Mouse (Mus musculus) neural tube, embryonic 15.5 days (tissue): ENCODE results near the gene Katnbl1. TPM values are rescaled to one million over a fixed set of nuclear protein-coding genes. Genes with fewer than 3 reads are reported as not detected.
"Not testable (repeated sequence)": the region's sequence is repeated elsewhere in the genome, so short reads cannot be mapped to it uniquely, and the experiment has no call there.

Source experiments
- ATAC-seq: fragments of 200-750 bp; cut with Nextera tagmentation; 2 replicates; pipeline ENCODE4 v1.8.0; 2017; ENCODE audit warnings: mild to moderate bottlenecking, moderate TSS enrichment, moderate library complexity; ENCODE audit not compliant: low FRiP score
- H3K27ac ChIP-seq: fragments of 300-500 bp; sonication (generic); replicated peaks from 2 replicates; pipeline ENCODE4 v1.5.1; 2015; ENCODE audit warnings: mild to moderate bottlenecking, inconsistent platforms
- H3K27me3 ChIP-seq: fragments of 300-500 bp; sonication (generic); replicated peaks from 2 replicates; pipeline ENCODE4 v1.6.1; 2015; ENCODE audit warnings: inconsistent platforms
- H3K36me3 ChIP-seq: fragments of 300-500 bp; sonication (generic); 2 replicates; pipeline ENCODE4 v1.6.1; 2015; ENCODE audit warnings: inconsistent platforms
- H3K4me1 ChIP-seq: fragments of 300-500 bp; sonication (generic); 2 replicates; pipeline ENCODE4 v1.6.1; 2015; ENCODE audit warnings: inconsistent platforms
- H3K4me2 ChIP-seq: fragments of 300-500 bp; sonication (generic); 2 replicates; pipeline ENCODE4 v1.6.1; 2015; ENCODE audit warnings: inconsistent platforms, mild to moderate bottlenecking, moderate library complexity
- H3K4me3 ChIP-seq: fragments of 300-500 bp; sonication (generic); replicated peaks from 2 replicates; pipeline ENCODE4 v1.5.1; 2015; ENCODE audit warnings: mild to moderate bottlenecking, inconsistent platforms
- H3K9ac ChIP-seq: fragments of 300-500 bp; sonication (generic); replicated peaks from 2 replicates; pipeline ENCODE4 v1.6.1; 2015; ENCODE audit warnings: mild to moderate bottlenecking, inconsistent platforms
- H3K9me3 ChIP-seq: fragments of 300-500 bp; sonication (generic); replicated peaks from 2 replicates; pipeline ENCODE4 v1.6.1; 2016; ENCODE audit warnings: inconsistent platforms
- WGBS: fragments of 180-500 bp; shearing (Covaris S2); methylation state at CpG from one replicate; pipeline ENCODE4 v1.1.7; 2015; ENCODE audit warnings: mixed read lengths; 5-methylcytosine and 5-hydroxymethylcytosine counted together
- polyA plus RNA-seq: library from polyadenylated mRNA; unstranded; fragments of >200 nt; fragmentation: Nextera tagmentation; extraction: Ambion mirVana; gene quantifications from 2 replicates; pipeline ENCODE4 v1.2.1, GENCODE M21; 2015

The Katnbl1 gene
- polyA plus RNA-seq, 1 experiment from 2014 or later, result 29.8 TPM

DNA sequence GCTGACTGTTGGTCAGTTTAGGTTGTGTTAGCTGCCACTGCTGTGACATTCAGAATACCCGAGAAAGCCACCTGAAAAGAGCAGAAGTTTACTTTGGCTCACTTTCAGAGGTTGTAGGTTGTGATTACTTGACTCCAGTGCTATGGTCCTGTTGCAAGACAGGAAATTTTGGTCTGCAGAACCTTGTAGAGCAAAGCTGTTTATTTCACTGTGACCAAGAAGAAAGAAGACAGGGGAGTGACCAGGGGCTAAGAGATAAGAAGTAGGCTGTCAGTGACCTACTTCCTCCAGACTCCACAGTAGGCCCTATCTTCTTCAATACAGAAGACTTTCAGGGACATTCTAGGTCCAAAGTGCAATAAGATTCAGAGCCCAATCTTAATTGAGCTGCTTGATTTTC, 17.6 kb downstream of the Katnbl1 start:
- no peak for ATAC-seq
- no peak overlapping the region for H3K4me2 ChIP-seq
- H3K4me3 ChIP-seq, result no peak overlapping the region
- H3K4me1 ChIP-seq, result no peaks in the 10 kb centered on the region
- 71% methylated on average over 1 of the region's 1 CpGs for WGBS
- H3K9ac ChIP-seq, result no peak overlapping the region
- H3K27me3 ChIP-seq, result no peaks in the 10 kb centered on the region
- H3K27ac ChIP-seq, result no peak overlapping the region
- no peaks in the 10 kb centered on the region for H3K36me3 ChIP-seq
- no peaks in the 10 kb centered on the region for H3K9me3 ChIP-seq

DNA sequence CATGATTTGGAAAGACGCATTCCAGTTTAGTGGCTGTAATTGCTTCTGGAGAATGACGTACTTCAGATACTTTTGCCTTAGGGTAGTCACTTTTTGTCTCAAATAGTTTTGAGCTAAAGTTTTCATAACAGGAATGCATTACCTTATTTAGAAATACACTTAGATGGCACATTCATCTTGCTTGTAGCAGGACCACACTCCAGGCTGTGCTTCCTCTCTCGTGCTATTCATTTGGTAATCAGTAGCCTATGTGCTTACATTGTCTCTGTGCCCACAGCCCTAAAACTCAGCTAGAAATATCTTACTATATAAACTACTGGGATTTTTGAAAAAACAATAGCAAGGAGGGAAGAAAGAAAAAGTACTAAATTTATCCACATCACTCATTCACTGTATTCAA, 28.0 kb downstream of the Katnbl1 start:
- ATAC-seq, result no peak
- no peak overlapping the region for H3K9ac ChIP-seq
- peaks cover 23% of the 10 kb centered on the region for H3K36me3 ChIP-seq
- H3K27me3 ChIP-seq, result no peaks in the 10 kb centered on the region
- H3K9me3 ChIP-seq, result no peaks in the 10 kb centered on the region
- no peaks in the 10 kb centered on the region for H3K4me1 ChIP-seq
- no peak overlapping the region for H3K4me3 ChIP-seq
- no peak overlapping the region for H3K27ac ChIP-seq
- H3K4me2 ChIP-seq, result no peak overlapping the region
- 93% methylated on average over 3 of the region's 3 CpGs for WGBS

DNA sequence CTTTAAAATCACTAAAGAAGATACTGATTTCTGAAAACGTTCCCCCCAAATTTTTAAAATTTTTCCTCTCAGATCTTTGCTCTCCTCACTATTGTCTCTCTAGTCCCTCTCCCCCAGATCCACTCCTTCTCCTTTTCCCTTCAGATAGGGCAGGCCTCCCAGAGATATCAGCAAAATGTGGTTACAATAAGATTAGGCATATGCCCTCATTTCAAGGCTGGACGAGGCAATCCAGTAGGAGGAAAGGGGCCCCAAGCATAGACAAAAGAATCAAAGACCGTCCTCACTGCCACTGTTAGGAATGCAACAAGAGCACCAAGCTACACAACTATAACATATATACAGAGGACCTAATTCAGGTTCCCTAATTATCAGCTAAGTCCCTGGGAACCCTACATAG, 46.3 kb downstream of the Katnbl1 start:
- no peak for ATAC-seq
- Histone ChIP-seq H3K27ac (no peak overlapping the region), H3K4me3 (no peak overlapping the region), H3K4me1 (no peaks in the 10 kb centered on the region), H3K9me3 (no peaks in the 10 kb centered on the region), H3K27me3 (no peaks in the 10 kb centered on the region), H3K9ac (no peak overlapping the region), H3K4me2 (no peak overlapping the region), H3K36me3 (no peaks in the 10 kb centered on the region)
- 77% methylated on average over 3 of the region's 3 CpGs for WGBS

DNA sequence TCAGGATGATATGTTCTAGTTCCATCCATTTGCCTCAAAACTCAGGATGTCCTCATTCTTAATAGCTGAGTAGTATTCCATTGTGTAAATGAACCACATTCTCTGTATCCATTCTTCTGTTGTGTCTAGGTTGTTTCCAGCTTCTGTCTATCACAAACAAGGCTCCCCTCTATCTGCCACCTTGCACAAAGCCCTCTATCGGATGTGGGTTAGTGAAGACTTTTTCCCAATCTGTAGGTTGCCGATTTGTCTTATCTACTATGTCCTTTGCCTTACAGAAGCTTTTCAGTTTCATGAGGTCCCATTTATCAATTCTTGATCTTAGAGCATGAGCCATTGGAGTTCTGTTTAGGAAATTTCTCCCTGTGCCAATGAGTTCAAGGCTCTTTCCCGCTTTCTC, 49.5 kb downstream of the Katnbl1 start:
- H3K27me3 ChIP-seq, H3K27ac ChIP-seq: not testable (repeated sequence)
- 88% methylated on average over 3 of the region's 3 CpGs for WGBS

DNA sequence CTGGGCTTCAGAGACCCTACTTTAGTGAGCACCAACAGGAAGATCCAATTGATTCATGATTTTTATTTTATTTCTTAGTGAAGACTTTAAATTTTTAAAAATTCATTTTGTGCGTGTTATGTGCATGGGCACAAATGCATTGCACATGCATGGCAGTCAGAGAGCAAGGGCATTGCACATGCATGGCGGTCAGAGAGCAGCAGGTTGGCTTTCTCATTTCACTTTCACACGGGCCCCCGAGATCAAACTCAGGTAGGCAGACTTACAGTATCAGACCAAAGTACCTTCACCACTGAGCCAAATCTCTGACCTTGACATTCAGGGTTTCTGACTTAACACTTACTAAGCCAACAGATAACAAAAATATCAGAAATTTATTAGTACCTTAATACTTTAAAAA, 50.7 kb downstream of the Katnbl1 start:
- Histone ChIP-seq H3K9ac (no peak overlapping the region), H3K4me3 (no peak overlapping the region), H3K36me3 (no peaks in the 10 kb centered on the region), H3K4me2 (no peak overlapping the region), H3K4me1 (no peaks in the 10 kb centered on the region), H3K9me3 (no peaks in the 10 kb centered on the region), H3K27me3 (no peaks in the 10 kb centered on the region), H3K27ac (no peak overlapping the region)
- no peak for ATAC-seq
- WGBS, result 96% methylated on average over 4 of the region's 4 CpGs

More for the DNA sequence above, 49.5 kb downstream of the Katnbl1 start:
- H3K4me1 ChIP-seq, ATAC-seq, H3K36me3 ChIP-seq, H3K9me3 ChIP-seq, H3K4me2 ChIP-seq, H3K4me3 ChIP-seq, H3K9ac ChIP-seq: not testable (repeated sequence)

DNA sequence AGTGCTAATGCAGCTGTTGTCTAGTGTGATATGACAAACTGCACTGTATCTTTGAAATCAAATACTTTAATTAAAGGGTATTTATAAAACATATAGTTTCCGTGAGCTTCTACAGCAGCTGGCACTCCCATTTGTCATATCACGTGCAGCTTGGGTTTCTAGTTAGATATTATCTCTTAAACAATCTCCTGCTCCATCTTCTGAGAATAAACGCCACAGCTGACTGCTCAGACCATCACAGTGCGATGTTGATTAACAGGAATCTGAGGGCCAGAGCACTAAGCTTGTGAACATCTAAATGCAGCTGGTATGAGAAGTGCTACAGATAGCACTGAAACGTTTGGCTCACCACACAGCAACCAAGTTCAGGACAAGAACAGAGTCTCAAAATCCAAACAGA, 51.4 kb downstream of the Katnbl1 start:
- H3K27ac ChIP-seq, result no peak overlapping the region
- no peaks in the 10 kb centered on the region for H3K9me3 ChIP-seq
- no peaks in the 10 kb centered on the region for H3K27me3 ChIP-seq
- no peak for ATAC-seq
- no peak overlapping the region for H3K4me3 ChIP-seq
- H3K4me1 ChIP-seq, result no peaks in the 10 kb centered on the region
- 77% methylated on average over 5 of the region's 5 CpGs for WGBS
- no peaks in the 10 kb centered on the region for H3K36me3 ChIP-seq
- no peak overlapping the region for H3K4me2 ChIP-seq
- H3K9ac ChIP-seq, result no peak overlapping the region

DNA sequence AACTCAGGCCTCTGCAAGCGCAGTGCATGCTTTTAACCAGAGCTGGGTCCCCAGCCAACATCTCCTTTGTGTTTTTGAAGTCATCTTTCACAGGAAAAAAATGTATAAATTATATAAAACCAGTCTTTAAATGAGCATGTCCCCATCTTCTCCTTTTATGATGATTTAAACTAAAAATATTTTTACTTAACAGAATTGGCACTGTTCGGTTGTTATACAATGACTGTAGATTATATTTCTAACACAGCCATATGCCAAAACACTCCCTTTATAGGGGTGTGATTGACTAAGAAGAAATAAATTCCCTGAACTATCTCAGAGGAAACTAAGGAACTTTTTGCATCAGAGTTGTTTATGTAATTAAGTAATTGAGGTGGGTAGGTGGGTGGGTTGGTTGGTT, 53.5 kb downstream of the Katnbl1 start:
- no peaks in the 10 kb centered on the region for H3K36me3 ChIP-seq
- no peak overlapping the region for H3K4me2 ChIP-seq
- no peaks in the 10 kb centered on the region for H3K4me1 ChIP-seq
- H3K9me3 ChIP-seq, result no peaks in the 10 kb centered on the region
- H3K9ac ChIP-seq, result no peak overlapping the region
- H3K4me3 ChIP-seq, result no peak overlapping the region
- no peak overlapping the region for H3K27ac ChIP-seq
- 89% methylated on average over 2 of the region's 2 CpGs for WGBS
- H3K27me3 ChIP-seq, result no peaks in the 10 kb centered on the region
- ATAC-seq, result no peak

DNA sequence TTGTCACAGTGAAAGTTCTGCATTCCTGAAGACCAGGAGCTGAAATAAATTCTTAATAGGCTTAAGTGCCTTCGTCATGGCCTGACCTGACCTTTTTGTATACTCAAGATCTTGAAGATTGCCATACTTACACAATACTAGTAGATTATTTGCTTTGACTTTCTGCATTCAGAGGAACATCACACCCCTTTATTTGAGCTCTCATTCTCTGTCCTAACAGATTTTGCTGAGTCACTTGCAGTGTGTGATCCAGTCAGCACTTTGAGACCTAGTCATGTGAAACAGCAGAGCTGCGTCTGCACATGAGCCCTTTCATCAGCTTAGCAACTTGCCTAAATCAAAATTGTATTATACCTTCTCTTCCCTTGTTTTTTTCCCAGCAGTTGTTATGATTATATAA, 54.3 kb downstream of the Katnbl1 start:
- H3K4me3 ChIP-seq, result no peak overlapping the region
- 77% methylated on average over 2 of the region's 2 CpGs for WGBS
- H3K27me3 ChIP-seq, result no peaks in the 10 kb centered on the region
- H3K27ac ChIP-seq, result no peak overlapping the region
- H3K4me1 ChIP-seq, result no peaks in the 10 kb centered on the region
- H3K9me3 ChIP-seq, result no peaks in the 10 kb centered on the region
- H3K36me3 ChIP-seq, result no peaks in the 10 kb centered on the region
- H3K9ac ChIP-seq, result no peak overlapping the region
- H3K4me2 ChIP-seq, result no peak overlapping the region
- ATAC-seq, result no peak

DNA sequence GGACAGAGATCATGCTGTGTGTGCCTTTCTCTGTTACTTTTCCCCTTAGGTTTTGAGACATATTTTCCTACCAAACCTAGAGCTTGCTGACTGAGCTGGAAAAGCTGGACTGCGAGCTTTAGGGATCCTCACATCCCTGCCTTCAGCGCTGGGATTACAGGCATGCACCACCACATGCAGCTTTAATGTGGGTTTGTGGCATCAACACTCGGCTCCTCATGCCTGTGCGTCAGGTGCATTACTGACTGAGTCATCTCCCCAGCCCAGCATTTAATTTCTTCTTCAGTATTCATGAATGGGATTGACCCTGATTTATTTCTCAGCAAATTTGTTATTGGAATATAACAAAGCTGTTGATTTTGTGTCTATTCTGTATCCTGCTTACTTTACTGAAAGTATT, 57.3 kb downstream of the Katnbl1 start:
- 86% methylated on average over 4 of the region's 4 CpGs for WGBS
- H3K4me1 ChIP-seq, result no peaks in the 10 kb centered on the region
- no peaks in the 10 kb centered on the region for H3K36me3 ChIP-seq
- no peak overlapping the region for H3K9ac ChIP-seq
- no peak overlapping the region for H3K4me2 ChIP-seq
- no peaks in the 10 kb centered on the region for H3K27me3 ChIP-seq
- no peak for ATAC-seq
- H3K27ac ChIP-seq, result no peak overlapping the region
- no peaks in the 10 kb centered on the region for H3K9me3 ChIP-seq
- H3K4me3 ChIP-seq, result no peak overlapping the region

DNA sequence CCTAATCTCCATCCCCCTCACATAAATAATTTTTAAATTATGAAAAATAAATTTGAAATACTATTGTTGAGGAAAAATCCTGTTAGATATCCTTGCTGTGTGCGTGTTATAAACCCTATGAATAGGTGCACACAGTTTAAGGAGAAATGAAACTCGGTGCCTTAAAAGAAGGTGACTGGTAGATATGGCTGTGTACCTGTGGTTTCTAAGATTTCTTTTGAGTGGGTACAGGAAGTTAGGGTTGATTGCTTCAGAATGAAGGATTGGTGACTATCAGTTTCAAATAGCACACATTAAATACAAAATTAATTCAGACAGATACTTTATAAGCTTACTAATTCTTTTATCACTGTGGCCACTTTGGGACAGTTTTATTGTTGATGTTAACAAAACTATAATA, 58.6 kb downstream of the Katnbl1 start:
- no peak for ATAC-seq
- no peaks in the 10 kb centered on the region for H3K27me3 ChIP-seq
- 91% methylated on average over 2 of the region's 2 CpGs for WGBS
- no peaks in the 10 kb centered on the region for H3K36me3 ChIP-seq
- no peaks in the 10 kb centered on the region; the same call in 1 of the 2 replicates for H3K9me3 ChIP-seq
- no peak overlapping the region for H3K9ac ChIP-seq
- no peak overlapping the region for H3K27ac ChIP-seq
- no peaks in the 10 kb centered on the region for H3K4me1 ChIP-seq
- H3K4me2 ChIP-seq, result no peak overlapping the region
- H3K4me3 ChIP-seq, result no peak overlapping the region

DNA sequence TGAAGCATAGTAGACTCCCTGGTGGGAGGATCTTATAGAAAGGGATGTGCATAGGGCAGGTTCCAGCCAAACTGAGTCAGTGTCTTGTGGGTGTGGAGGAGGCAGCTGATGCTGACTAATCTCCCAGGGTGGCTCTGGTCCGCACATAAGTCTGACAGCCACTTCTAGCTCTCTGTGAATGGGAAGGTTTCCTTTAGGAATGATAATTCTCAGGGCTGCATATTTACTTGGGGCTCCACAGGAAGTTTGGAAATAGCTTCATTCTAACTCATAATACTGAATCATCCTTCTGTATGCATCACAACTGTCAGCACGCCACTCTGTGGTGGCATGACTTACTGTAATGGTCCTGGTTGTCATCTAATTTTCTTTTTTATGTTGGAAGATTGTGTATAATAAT, 64.5 kb downstream of the Katnbl1 start:
- Histone ChIP-seq H3K4me3 (no peak overlapping the region), H3K4me2 (no peak overlapping the region), H3K27me3 (no peaks in the 10 kb centered on the region), H3K27ac (no peak overlapping the region), H3K9ac (no peak overlapping the region), H3K4me1 (no peaks in the 10 kb centered on the region), H3K36me3 (no peaks in the 10 kb centered on the region), H3K9me3 (no peaks in the 10 kb centered on the region; the same call in 1 of the 2 replicates)
- WGBS, result 65% methylated on average over 2 of the region's 2 CpGs
- no peak for ATAC-seq

DNA sequence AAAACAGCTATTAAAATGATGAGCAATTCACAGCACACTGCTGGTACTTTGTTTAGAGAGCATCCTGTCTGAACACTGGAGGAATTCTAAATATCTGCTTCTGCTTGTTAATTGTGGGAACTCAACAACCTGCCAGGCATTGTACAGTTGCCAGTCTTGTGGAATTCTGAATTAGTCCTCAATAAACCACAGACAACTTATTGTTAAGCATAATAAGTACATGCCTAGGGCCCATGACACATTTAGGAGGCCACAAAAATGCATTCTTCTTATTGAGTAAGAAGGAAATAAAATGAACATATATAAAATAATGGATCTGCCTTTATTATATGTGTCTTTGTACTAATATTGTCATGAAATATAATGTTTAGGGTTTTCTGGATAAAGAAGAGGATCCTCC, 66.5 kb downstream of the Katnbl1 start:
- no peak overlapping the region for H3K4me2 ChIP-seq
- ATAC-seq, result no peak
- no peak overlapping the region for H3K4me3 ChIP-seq
- H3K9me3 ChIP-seq, result no peaks in the 10 kb centered on the region; the same call in 1 of the 2 replicates
- H3K9ac ChIP-seq, result no peak overlapping the region
- H3K36me3 ChIP-seq, result no peaks in the 10 kb centered on the region
- H3K4me1 ChIP-seq, result no peaks in the 10 kb centered on the region
- no peak overlapping the region for H3K27ac ChIP-seq
- no peaks in the 10 kb centered on the region for H3K27me3 ChIP-seq

DNA sequence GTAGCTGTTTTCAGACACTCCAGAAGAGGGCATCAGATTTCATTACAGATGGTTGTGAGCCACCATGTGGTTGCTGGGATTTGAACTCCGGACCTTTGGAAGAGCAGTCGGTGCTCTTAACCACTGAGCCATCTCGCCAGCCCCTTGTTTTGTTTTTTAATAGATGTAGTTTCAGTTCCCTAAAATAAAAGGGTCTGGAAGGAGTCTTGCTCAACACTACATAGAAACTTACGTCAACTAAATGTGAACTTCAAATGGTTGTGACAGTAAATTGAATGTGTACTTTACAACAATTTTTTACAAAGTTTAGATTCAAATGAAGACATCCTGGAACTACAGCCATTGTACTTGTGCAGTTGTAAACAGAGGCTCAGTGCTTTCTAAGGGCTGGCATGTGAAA, 69.0 kb downstream of the Katnbl1 start:
- not testable (repeated sequence) for H3K9me3 ChIP-seq, H3K36me3 ChIP-seq, H3K4me2 ChIP-seq, H3K4me1 ChIP-seq, H3K9ac ChIP-seq, H3K4me3 ChIP-seq, H3K27me3 ChIP-seq, H3K27ac ChIP-seq, ATAC-seq
- 81% methylated on average over 4 of the region's 4 CpGs for WGBS
